Mouse (Mus musculus) stomach, embryonic 16.5 days (tissue): Measurements from ENCODE around the gene Hesx1. TPM values are rescaled to one million over a fixed set of nuclear protein-coding genes. Genes with fewer than 3 reads are reported as not detected.

Experiments used
- ATAC-seq: fragments of 200-750 bp; cut with Nextera tagmentation; 2 replicates; pipeline ENCODE4 v1.8.0; 2017; ENCODE audit warnings: moderate number of reproducible peaks, moderate TSS enrichment; ENCODE audit not compliant: insufficient read depth, low FRiP score
- H3K27ac ChIP-seq: fragments of 300-500 bp; sonication (generic); 2 replicates; pipeline ENCODE4 v1.5.1; 2014; ENCODE audit warnings: low read length
- H3K27me3 ChIP-seq: fragments of 300-500 bp; sonication (generic); 2 replicates; pipeline ENCODE4 v1.6.1; 2014; ENCODE audit warnings: low read length, control low read depth, mixed read lengths; ENCODE audit not compliant: control insufficient read depth, insufficient read depth
- H3K36me3 ChIP-seq: fragments of 300-500 bp; sonication (generic); 2 replicates; pipeline ENCODE4 v1.6.1; 2014; ENCODE audit warnings: low read length; ENCODE audit not compliant: control insufficient read depth, insufficient read depth
- H3K4me1 ChIP-seq: fragments of 300-500 bp; sonication (generic); 2 replicates; pipeline ENCODE4 v1.6.1; 2014; ENCODE audit warnings: low read length, control low read depth, mixed read lengths; ENCODE audit not compliant: control insufficient read depth, insufficient read depth
- H3K4me2 ChIP-seq: fragments of 300-500 bp; sonication (generic); 2 replicates; pipeline ENCODE4 v1.6.1; 2014; ENCODE audit warnings: low read depth, low read length, mixed read lengths
- H3K4me3 ChIP-seq: fragments of 300-500 bp; sonication (generic); replicated peaks from 2 replicates; pipeline ENCODE4 v1.5.1; 2014; ENCODE audit warnings: mild to moderate bottlenecking, low read length
- H3K9ac ChIP-seq: fragments of 300-500 bp; sonication (generic); 2 replicates; pipeline ENCODE4 v1.6.1; 2014; ENCODE audit warnings: low read length
- H3K9me3 ChIP-seq: fragments of 300-500 bp; sonication (generic); replicated peaks from 2 replicates; pipeline ENCODE4 v1.6.1; 2016; ENCODE audit warnings: low read length, control low read depth; ENCODE audit not compliant: control insufficient read depth
- WGBS: fragments of 180-500 bp; shearing (Covaris S2); extraction: QIAGEN DNeasy Blood & Tissue Kit; methylation state at CpG from one replicate; pipeline ENCODE4 v1.1.7; 2014; 5-methylcytosine and 5-hydroxymethylcytosine counted together
- polyA plus RNA-seq: library from polyadenylated mRNA; unstranded; fragments of >200 nt; fragmentation: Nextera tagmentation; extraction: Ambion mirVana; gene quantifications from 2 replicates; pipeline ENCODE4 v1.2.1, GENCODE M21; 2015

Gene Hesx1
- polyA plus RNA-seq, 1 experiment from 2014 or later = 0.62 TPM

DNA sequence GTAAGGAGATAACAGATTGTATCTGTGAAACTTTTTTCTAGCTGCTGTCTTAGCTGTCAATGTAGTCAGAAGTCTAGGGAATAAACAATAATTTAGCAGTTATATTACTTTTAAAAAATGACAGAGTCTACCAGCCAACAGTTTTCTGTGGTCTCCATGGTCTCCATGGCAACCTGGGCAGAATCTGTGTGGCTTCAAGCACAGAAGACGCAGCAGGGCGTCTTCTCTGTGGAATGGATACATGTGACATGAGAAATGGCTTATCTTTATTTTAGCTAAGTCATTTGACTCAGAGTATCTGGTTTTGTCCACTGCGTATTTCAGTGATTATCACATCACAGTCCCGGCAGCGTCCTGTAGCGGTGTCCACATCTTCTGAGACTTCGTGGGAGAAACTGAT is 18.0 kb upstream of the Hesx1 start:
- no peak for ATAC-seq
- H3K27ac ChIP-seq = no peak overlapping the region
- peaks cover 2% of the 10 kb centered on the region; the same call in 1 of the 2 replicates for H3K4me1 ChIP-seq
- H3K9me3 ChIP-seq = peaks cover 6% of the 10 kb centered on the region
- no peak overlapping the region for H3K9ac ChIP-seq
- WGBS = 71% methylated on average over 7 of the region's 7 CpGs
- no peak overlapping the region for H3K4me2 ChIP-seq
- H3K4me3 ChIP-seq = no peak overlapping the region
- no peaks in the 10 kb centered on the region for H3K36me3 ChIP-seq
- H3K27me3 ChIP-seq = no peaks in the 10 kb centered on the region

DNA sequence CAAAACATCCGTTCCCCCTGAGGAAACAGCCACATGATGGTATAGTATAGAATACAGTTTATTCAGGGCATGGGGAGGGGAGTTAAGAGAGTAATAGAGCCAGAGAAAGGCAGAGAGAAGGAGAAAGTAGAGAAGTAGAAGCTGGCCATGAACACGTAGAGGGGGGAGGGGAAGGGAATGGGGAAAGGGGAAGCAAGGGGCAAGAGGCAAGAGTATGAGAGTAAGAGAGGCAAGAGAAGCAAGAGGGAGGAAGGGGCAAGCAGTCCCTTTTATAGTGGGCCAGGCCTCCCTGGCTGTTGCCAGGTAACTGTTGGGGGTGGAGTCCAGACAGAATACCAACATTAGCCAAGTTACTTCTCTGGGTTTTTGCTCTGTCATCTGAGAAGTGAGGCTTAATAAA is 16.7 kb upstream of the Hesx1 start:
- Histone ChIP-seq H3K4me2 (no peak overlapping the region), H3K36me3 (no peaks in the 10 kb centered on the region), H3K4me3 (no peak overlapping the region), H3K9ac (no peak overlapping the region), H3K27me3 (no peaks in the 10 kb centered on the region), H3K4me1 (no peaks in the 10 kb centered on the region), H3K27ac (no peak overlapping the region), H3K9me3 (peaks cover 7% of the 10 kb centered on the region)
- WGBS = 28% methylated on average over 2 of the region's 2 CpGs
- ATAC-seq = no peak

GRCm38 (mm10) chr14:26979808-26980207 is 14.4 kb upstream of the Hesx1 start:
- H3K27me3 ChIP-seq = no peaks in the 10 kb centered on the region
- WGBS = 87% methylated on average over 3 of the region's 3 CpGs
- H3K36me3 ChIP-seq = no peaks in the 10 kb centered on the region
- H3K4me2 ChIP-seq = no peak overlapping the region
- H3K4me3 ChIP-seq = no peak overlapping the region
- H3K9me3 ChIP-seq = peaks cover 7% of the 10 kb centered on the region
- ATAC-seq = no peak
- no peak overlapping the region for H3K9ac ChIP-seq
- no peak overlapping the region for H3K27ac ChIP-seq
- no peaks in the 10 kb centered on the region for H3K4me1 ChIP-seq

DNA sequence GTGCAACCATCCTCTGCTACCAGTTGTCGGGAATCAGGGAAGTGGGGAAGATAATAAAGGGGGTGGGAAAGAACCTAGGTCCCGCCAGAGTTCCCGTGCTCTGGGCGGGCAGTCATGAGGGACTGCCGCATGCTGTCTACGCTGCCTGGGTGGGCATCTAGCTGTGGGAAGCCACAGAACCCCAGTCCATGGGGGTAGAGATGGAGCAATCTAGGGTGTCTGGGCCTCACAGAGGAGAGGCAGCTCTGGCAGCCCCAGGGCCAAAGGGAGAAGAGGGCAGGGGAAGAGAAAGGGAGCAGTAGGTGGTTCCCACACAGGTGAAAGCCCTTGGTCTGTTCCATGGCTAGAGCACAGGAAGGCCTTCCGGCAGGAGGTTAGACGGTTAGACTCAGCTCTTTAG is 13.2 kb upstream of the Hesx1 start:
- no peak overlapping the region for H3K4me3 ChIP-seq
- no peaks in the 10 kb centered on the region for H3K27me3 ChIP-seq
- H3K9ac ChIP-seq = no peak overlapping the region
- no peak overlapping the region for H3K4me2 ChIP-seq
- H3K27ac ChIP-seq = no peak overlapping the region
- H3K9me3 ChIP-seq = peaks cover 7% of the 10 kb centered on the region
- no peaks in the 10 kb centered on the region for H3K4me1 ChIP-seq
- WGBS = 92% methylated on average over 8 of the region's 8 CpGs
- no peak for ATAC-seq
- H3K36me3 ChIP-seq = no peaks in the 10 kb centered on the region

- H3K9ac ChIP-seq = no peak overlapping the region
- 66% methylated on average over 5 of the region's 5 CpGs for WGBS
These were observed 12.6 kb upstream of the Hesx1 start for GRCm38 (mm10) chr14:26981494-26982149.

DNA sequence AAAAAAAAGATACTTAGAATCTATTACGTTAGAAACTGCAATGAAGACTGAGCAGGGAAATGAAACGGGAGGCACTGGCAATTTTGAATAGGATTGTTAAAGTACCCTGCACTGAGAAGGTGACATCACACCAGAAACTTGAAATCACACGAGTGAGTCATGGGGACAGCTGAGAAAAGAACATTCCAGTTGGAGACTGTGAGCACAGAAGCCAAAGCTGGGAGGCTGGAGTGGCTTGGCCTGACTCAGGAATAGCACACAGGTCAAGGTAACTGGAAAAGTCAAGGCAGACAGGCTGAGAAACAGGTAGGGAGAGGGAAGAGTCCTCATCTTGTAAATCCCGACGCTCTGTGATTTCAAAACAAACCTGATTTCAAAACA is 12.1 kb upstream of the Hesx1 start:
- Histone ChIP-seq H3K27ac (no peak overlapping the region), H3K4me2 (no peak overlapping the region), H3K27me3 (no peaks in the 10 kb centered on the region), H3K9ac (no peak overlapping the region), H3K36me3 (no peaks in the 10 kb centered on the region), H3K9me3 (peaks cover 7% of the 10 kb centered on the region), H3K4me1 (no peaks in the 10 kb centered on the region), H3K4me3 (no peak overlapping the region)
- WGBS = 76% methylated on average over 5 of the region's 5 CpGs
- no peak for ATAC-seq

More at GRCm38 (mm10) chr14:26981494-26982149, 12.6 kb upstream of the Hesx1 start:
- no peaks in the 10 kb centered on the region for H3K36me3 ChIP-seq
- no peak for ATAC-seq
- no peak overlapping the region for H3K4me3 ChIP-seq
- H3K27ac ChIP-seq = no peak overlapping the region
- H3K27me3 ChIP-seq = no peaks in the 10 kb centered on the region
- peaks cover 7% of the 10 kb centered on the region for H3K9me3 ChIP-seq
- H3K4me2 ChIP-seq = no peak overlapping the region
- H3K4me1 ChIP-seq = no peaks in the 10 kb centered on the region

DNA sequence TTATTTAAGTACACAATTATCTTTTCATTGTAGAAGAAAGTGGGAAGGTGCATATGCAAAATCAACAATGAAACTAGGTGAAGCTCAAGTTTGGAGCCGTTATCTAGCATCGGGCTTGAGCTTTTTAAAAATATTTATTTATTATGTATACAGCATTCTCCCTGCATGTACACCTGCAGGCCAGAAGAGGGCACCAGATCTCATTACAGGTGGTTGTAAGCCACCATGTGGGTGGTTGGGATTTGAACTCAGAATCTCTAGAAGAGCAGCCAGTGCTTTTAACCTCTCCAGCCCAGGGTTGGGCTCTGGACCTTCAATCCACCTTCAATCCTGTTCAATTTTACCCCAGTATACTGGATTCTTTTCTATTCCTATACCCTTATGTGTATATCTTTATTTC is 5.5 kb upstream of the Hesx1 start:
- Histone ChIP-seq H3K9ac (no peak overlapping the region), H3K9me3 (no peaks in the 10 kb centered on the region), H3K4me2 (no peak overlapping the region), H3K27ac (no peak overlapping the region), H3K4me1 (no peaks in the 10 kb centered on the region), H3K4me3 (no peak overlapping the region), H3K36me3 (no peaks in the 10 kb centered on the region), H3K27me3 (no peaks in the 10 kb centered on the region)
- ATAC-seq = no peak
- WGBS = 62% methylated on average over 2 of the region's 2 CpGs

DNA sequence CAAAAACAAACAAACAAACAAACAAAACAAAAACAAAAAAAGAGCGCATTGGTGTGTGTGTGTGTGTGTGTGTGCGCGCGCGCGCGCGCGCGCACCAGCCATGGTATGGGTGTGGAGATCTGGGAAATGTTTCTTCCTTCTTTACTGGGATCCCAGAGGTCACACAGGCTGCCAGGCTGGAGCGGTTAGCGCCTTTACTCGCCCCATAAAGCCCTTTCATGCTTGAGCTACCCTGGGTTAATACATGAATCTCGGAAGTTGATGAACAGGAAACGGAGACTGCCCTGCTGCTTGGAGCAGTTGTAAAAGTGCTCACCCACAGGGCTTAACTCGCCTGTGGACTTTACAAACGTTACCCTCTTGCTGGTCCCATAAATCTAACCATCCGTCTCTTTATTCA is 2.6 kb upstream of the Hesx1 start:
- H3K27ac ChIP-seq = no peak overlapping the region
- H3K9ac ChIP-seq = no peak overlapping the region
- H3K4me2 ChIP-seq = no peak overlapping the region
- ATAC-seq = no peak
- WGBS = 78% methylated on average over 18 of the region's 18 CpGs
- no peaks in the 10 kb centered on the region for H3K9me3 ChIP-seq
- no peaks in the 10 kb centered on the region for H3K27me3 ChIP-seq
- H3K4me3 ChIP-seq = no peak overlapping the region
- H3K4me1 ChIP-seq = peaks cover 5% of the 10 kb centered on the region
- no peaks in the 10 kb centered on the region for H3K36me3 ChIP-seq

DNA sequence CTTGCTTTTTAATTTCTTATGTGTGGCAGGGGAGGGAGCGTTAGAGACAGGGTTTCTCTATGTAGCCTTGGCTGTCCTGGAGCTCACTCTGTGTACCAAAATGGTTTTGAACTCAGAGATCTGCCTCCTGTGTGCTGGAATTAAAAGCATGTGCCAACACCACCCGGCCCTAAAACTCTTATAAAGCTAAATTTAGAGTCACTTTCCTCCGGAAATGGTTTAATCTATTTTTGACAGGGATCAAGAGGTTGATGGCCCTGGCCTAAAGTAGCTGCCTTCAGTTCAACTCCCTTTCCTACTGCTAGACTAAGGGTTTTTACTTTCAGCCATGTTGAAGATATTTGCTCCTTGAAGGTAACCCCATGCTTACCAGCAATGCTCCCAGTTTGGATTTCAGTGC is 789 bp upstream of the Hesx1 start:
- no peaks in the 10 kb centered on the region for H3K27me3 ChIP-seq
- 48% methylated on average over 3 of the region's 3 CpGs for WGBS
- no peak overlapping the region for H3K4me2 ChIP-seq
- no peak for ATAC-seq
- H3K4me1 ChIP-seq = peaks cover 5% of the 10 kb centered on the region
- no peaks in the 10 kb centered on the region for H3K36me3 ChIP-seq
- no peak overlapping the region for H3K4me3 ChIP-seq
- no peaks in the 10 kb centered on the region for H3K9me3 ChIP-seq
- H3K9ac ChIP-seq = no peak overlapping the region
- H3K27ac ChIP-seq = no peak overlapping the region

GRCm38 (mm10) chr14:26996257-26996656 is 2.0 kb downstream of the Hesx1 start:
- H3K4me1 ChIP-seq = peaks cover 5% of the 10 kb centered on the region
- no peaks in the 10 kb centered on the region for H3K9me3 ChIP-seq
- no peaks in the 10 kb centered on the region for H3K27me3 ChIP-seq
- no peak overlapping the region for H3K27ac ChIP-seq
- ATAC-seq = no peak
- no peaks in the 10 kb centered on the region for H3K36me3 ChIP-seq
- H3K4me3 ChIP-seq = no peak overlapping the region
- no peak overlapping the region for H3K4me2 ChIP-seq
- no peak overlapping the region for H3K9ac ChIP-seq
